Mouse (Mus musculus) heart, postnatal 0 days (tissue): ENCODE results near the gene Lzts2.

Experiments
- CTCF ChIP-seq: IDR thresholded peaks from 2 replicates; pipeline ENCODE4 v1.5.1; 2016; ENCODE audit warnings: antibody characterized with exemption, control low read depth, low read depth
- EP300 ChIP-seq: IDR thresholded peaks from 2 replicates; pipeline ENCODE4 v1.6.1; 2016; ENCODE audit warnings: antibody characterized with exemption, low read depth

GRCm38 (mm10) chr19:45016341-45017215 lies 2.4 kb downstream of the Lzts2 start:
- no peak for TF ChIP-seq CTCF
- no peak for TF ChIP-seq EP300
